Mouse (Mus musculus) layer of hippocampus, adult 18-20 months (tissue): Measurements from ENCODE around the gene Tab3. TPM values are rescaled to one million over a fixed set of nuclear protein-coding genes. Genes with fewer than 3 reads are reported as not detected.

Experiments used
- DNase-seq, 2 experiments: peaks; one replicate each; pipeline ENCODE4 v3.0.0; 2022; ENCODE audit warnings: low spot score in 2 of 2
- long read RNA-seq: library from polyadenylated mRNA; stranded (forward); transcript quantifications from one replicate; pipeline ENCODE4 v2.0.0, GENCODE M21; 2021
- microRNA-seq, 2 experiments: library from miRNA; unstranded; fragments of <30 nt; microRNA quantifications; one replicate each; pipeline ENCODE4 v1.2.0; 2021
- total RNA-seq, 2 experiments: library from RNA; stranded (reverse); gene quantifications; 2 replicates each; pipeline ENCODE4 v1.2.3; 2021

Tab3 gene
- 10 to 100 TPM; 15.6 to 16.4 TPM for total RNA-seq
- long read RNA-seq, full-length matches to known transcripts: 1 of 10 reads
- long read RNA-seq, partial matches to known transcripts: 2 of 10 reads
- long read RNA-seq, other reads (novel, unspliced or antisense): 7 of 10 reads

GRCm38 (mm10) chrX:85573532-85574181 lies at the start of gene Tab3:
Gene Tab3, plus strand, starts transcription at chrX:85574022.
- peak; percentile 89 to 95 for DNase-seq

- no peak for DNase-seq
Observed at GRCm38 (mm10) chrX:85525545-85525944, 48.3 kb upstream of the Tab3 start.

GRCm38 (mm10) chrX:85526263-85527019 lies 47.4 kb upstream of the Tab3 start:
- no peak for DNase-seq

GRCm38 (mm10) chrX:85558931-85559330 lies 14.9 kb upstream of the Tab3 start:
- DNase-seq: no peak

GRCm38 (mm10) chrX:85566256-85566655 lies 7.6 kb upstream of the Tab3 start:
- no peak for DNase-seq

GRCm38 (mm10) chrX:85574182-85574541 lies 340 bp downstream of the Tab3 start:
- DNase-seq: peak in 1 of 2 experiments; percentile 4

- no peak for DNase-seq
Observed at GRCm38 (mm10) chrX:85576310-85576709, 2.5 kb downstream of the Tab3 start.

GRCm38 (mm10) chrX:85580768-85581167 lies 6.9 kb downstream of the Tab3 start:
- no peak for DNase-seq

- no peak for DNase-seq
Observed at GRCm38 (mm10) chrX:85582517-85582916, 8.7 kb downstream of the Tab3 start.

GRCm38 (mm10) chrX:85585575-85585974 lies 11.8 kb downstream of the Tab3 start:
- DNase-seq: no peak

GRCm38 (mm10) chrX:85614701-85615100 lies 40.9 kb downstream of the Tab3 start:
- no peak for DNase-seq

- DNase-seq: peak in 1 of 2 experiments; percentile 50
Observed at GRCm38 (mm10) chrX:85646204-85646777, 72.5 kb downstream of the Tab3 start.

- peak; percentile 19 to 65 for DNase-seq
Observed at GRCm38 (mm10) chrX:85676808-85677207, 103.0 kb downstream of the Tab3 start.

- DNase-seq: no peak
Observed at GRCm38 (mm10) chrX:85682125-85682524, 108.3 kb downstream of the Tab3 start.

GRCm38 (mm10) chrX:85683723-85684122 lies 109.9 kb downstream of the Tab3 start:
- no peak for DNase-seq

Small RNA genes lying within 50 kb of the gene (microRNA-seq; reads per million reads assigned to microRNA genes)
- 0 reads per million in 2 experiments for gene Gm44378

Other genes starting within 250 kb of the Tab3 start
- gene Gk, start 202.8 kb downstream of the Tab3 start, total RNA-seq: 10 to 100 TPM; 20.6 to 27.5 TPM